Comparison of ENCODE assay signal across 7 mouse cellular contexts in the genomic region with DNA sequence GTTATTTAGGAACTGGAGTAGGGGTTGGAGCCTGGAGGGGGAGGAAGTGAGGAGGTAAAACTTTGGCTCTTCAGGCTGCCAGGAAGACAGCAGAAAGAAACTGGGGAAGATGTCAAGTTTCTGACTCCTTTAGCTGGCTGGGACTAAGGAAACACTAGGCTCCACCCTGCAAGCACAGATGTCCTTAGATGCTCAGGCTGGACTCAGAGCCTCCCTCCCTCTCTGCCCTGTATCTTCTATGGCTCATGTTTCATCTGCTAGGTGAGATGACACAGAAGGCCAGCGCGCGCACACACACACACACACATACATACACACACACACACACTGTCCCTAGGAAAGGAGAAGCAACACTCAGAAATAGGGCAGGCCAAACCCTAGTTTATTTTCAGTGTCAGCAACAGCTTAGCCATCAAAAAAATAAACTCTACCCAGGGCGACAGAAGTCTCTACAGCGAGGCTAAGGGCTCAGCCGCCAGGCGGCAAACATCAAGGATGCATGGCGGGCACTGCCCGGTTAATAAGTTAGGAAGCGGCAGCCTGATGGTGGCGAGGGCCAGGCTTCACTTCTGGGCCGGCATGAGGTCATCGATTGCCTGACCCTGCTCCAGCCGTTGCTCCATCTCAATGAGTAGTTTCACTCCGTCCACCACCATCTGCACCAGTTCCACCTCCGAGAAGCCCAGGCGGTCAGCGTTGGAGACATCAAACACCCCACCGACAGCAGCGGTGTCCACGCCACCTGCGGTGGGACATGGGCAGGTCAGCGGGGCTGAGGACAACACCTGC. TPM values are rescaled to one million over a fixed set of nuclear protein-coding genes. Genes with fewer than 3 reads are reported as not detected.
DNase-seq lines count a peak whose midpoint lies in the region; ATAC-seq and TF ChIP-seq lines count a peak whose summit lies in the region.

No protein-coding gene starts in this region.

- no peak for TF ChIP-seq CTCF in spleen, adult 2 months (IDR thresholded peaks at IDR 0.05; ENCODE audit: extremely low read depth, insufficient read depth, insufficient read length, insufficient replicate concordance)

- H3K27ac ChIP-seq in spleen, adult 2 months (ENCODE audit: insufficient read depth, low read length): peak overlapping the region; percentile 18; the same call in 1 of the 2 replicates
- peak overlapping the region; percentile 72 for H3K27ac ChIP-seq in forebrain, embryonic 11.5 days (ENCODE audit: low read depth, low read length)
- peak overlapping the region; percentile 97 for H3K27ac ChIP-seq in hindbrain, embryonic 13.5 days
- peak overlapping the region; percentile 91 for H3K27ac ChIP-seq in lung, embryonic 16.5 days (ENCODE audit: low read length)
- peak overlapping the region; percentile 89 for H3K27ac ChIP-seq in stomach, embryonic 15.5 days

- 80% methylated on average over 23 of the region's 23 CpGs for WGBS in spleen, adult 2 months
- 63% methylated on average over 23 of the region's 23 CpGs for WGBS in forebrain, embryonic 11.5 days
- 37% methylated on average over 23 of the region's 23 CpGs for WGBS in hindbrain, embryonic 13.5 days
- WGBS in lung, embryonic 16.5 days: 54% methylated on average over 23 of the region's 23 CpGs
- WGBS in stomach, embryonic 15.5 days: 54% methylated on average over 23 of the region's 23 CpGs

- TF ChIP-seq POLR2A in spleen, adult 2 months (IDR thresholded peaks at IDR 0.05; ENCODE audit: low read depth, low read length): no peak

- no peak for ATAC-seq in forebrain, embryonic 11.5 days (replicated peaks; ENCODE audit: low FRiP score)
- no peak for ATAC-seq in hindbrain, embryonic 13.5 days (ENCODE audit: low FRiP score)
- ATAC-seq in lung, embryonic 16.5 days (ENCODE audit: low read depth): peak; percentile 7; the same call in 1 of the 2 replicates
- ATAC-seq in stomach, embryonic 15.5 days (ENCODE audit: insufficient read depth, low FRiP score, low read depth): no peak

- peaks cover 11% of the 10 kb centered on the region for H3K4me1 ChIP-seq in spleen, adult 2 months (ENCODE audit: control insufficient read depth, insufficient read depth, insufficient read length)
- peaks cover 16% of the 10 kb centered on the region for H3K4me1 ChIP-seq in forebrain, embryonic 11.5 days (replicated peaks; ENCODE audit: control insufficient read depth, insufficient read depth, low read length)
- H3K4me1 ChIP-seq in hindbrain, embryonic 13.5 days (replicated peaks): peaks cover 39% of the 10 kb centered on the region
- peaks cover 57% of the 10 kb centered on the region for H3K4me1 ChIP-seq in lung, embryonic 16.5 days (replicated peaks; ENCODE audit: control insufficient read depth, insufficient read depth, low read length)
- peaks cover 58% of the 10 kb centered on the region for H3K4me1 ChIP-seq in stomach, embryonic 15.5 days

- peak overlapping the region; percentile 93 for H3K9ac ChIP-seq in forebrain, embryonic 11.5 days (ENCODE audit: low read length)
- peak overlapping the region; percentile 99 for H3K9ac ChIP-seq in hindbrain, embryonic 13.5 days
- H3K9ac ChIP-seq in lung, embryonic 16.5 days (ENCODE audit: low read length): peak overlapping the region; percentile 66
- H3K9ac ChIP-seq in stomach, embryonic 15.5 days: no peak overlapping the region

- no peak overlapping the region for H3K4me3 ChIP-seq in spleen, adult 2 months (ENCODE audit: extremely low read depth, insufficient read depth, insufficient read length)
- peak overlapping the region; percentile 91 for H3K4me3 ChIP-seq in forebrain, embryonic 11.5 days (ENCODE audit: low read depth, low read length)
- H3K4me3 ChIP-seq in hindbrain, embryonic 13.5 days: peak overlapping the region; percentile 91
- H3K4me3 ChIP-seq in lung, embryonic 16.5 days (ENCODE audit: low read length): no peak overlapping the region; the same call in 1 of the 2 replicates
- peak overlapping the region; percentile 61 for H3K4me3 ChIP-seq in stomach, embryonic 15.5 days (replicated peaks)

- peak overlapping the region; percentile 93 for H3K4me2 ChIP-seq in forebrain, embryonic 11.5 days (ENCODE audit: low read depth, low read length, severe bottlenecking)
- H3K4me2 ChIP-seq in hindbrain, embryonic 13.5 days: peak overlapping the region; percentile 95
- peak overlapping the region; percentile 55 for H3K4me2 ChIP-seq in lung, embryonic 16.5 days (ENCODE audit: low read depth, low read length)
- peak overlapping the region; percentile 96 for H3K4me2 ChIP-seq in stomach, embryonic 15.5 days

- DNase-seq in spleen, adult 2 months (ENCODE audit: low read depth in 1 of 2, low spot score in 2 of 2): no peak
- no peak for DNase-seq in spleen, postnatal 4 days (ENCODE audit: low spot score in 2 of 2)
- no peak for DNase-seq in forebrain, embryonic 11.5 days (ENCODE audit: low spot score)
- no peak for DNase-seq in spleen, postnatal 36 days (ENCODE audit: low spot score in 2 of 2)

- H3K9me3 ChIP-seq in forebrain, embryonic 11.5 days (ENCODE audit: control insufficient read depth, low read length): no peaks in the 10 kb centered on the region
- no peaks in the 10 kb centered on the region for H3K9me3 ChIP-seq in hindbrain, embryonic 13.5 days
- H3K9me3 ChIP-seq in lung, embryonic 16.5 days (ENCODE audit: control insufficient read depth, low read length): no peaks in the 10 kb centered on the region
- no peaks in the 10 kb centered on the region for H3K9me3 ChIP-seq in stomach, embryonic 15.5 days

- H3K27me3 ChIP-seq in spleen, adult 2 months (ENCODE audit: control insufficient read depth, insufficient read depth, low read length): peaks cover 9% of the 10 kb centered on the region
- peaks cover 4% of the 10 kb centered on the region for H3K27me3 ChIP-seq in forebrain, embryonic 11.5 days (ENCODE audit: control insufficient read depth, insufficient read depth, low read length)
- peaks cover 5% of the 10 kb centered on the region for H3K27me3 ChIP-seq in hindbrain, embryonic 13.5 days
- H3K27me3 ChIP-seq in lung, embryonic 16.5 days (ENCODE audit: control insufficient read depth, insufficient read depth, low read depth, low read length): peaks cover 36% of the 10 kb centered on the region
- peaks cover 28% of the 10 kb centered on the region for H3K27me3 ChIP-seq in stomach, embryonic 15.5 days (replicated peaks)

- H3K36me3 ChIP-seq in spleen, adult 2 months (ENCODE audit: control insufficient read depth, insufficient read depth, low read length): no peaks in the 10 kb centered on the region
- peaks cover 4% of the 10 kb centered on the region for H3K36me3 ChIP-seq in forebrain, embryonic 11.5 days (ENCODE audit: control insufficient read depth, insufficient read depth, low read length)
- H3K36me3 ChIP-seq in hindbrain, embryonic 13.5 days: peaks cover 30% of the 10 kb centered on the region
- no peaks in the 10 kb centered on the region for H3K36me3 ChIP-seq in lung, embryonic 16.5 days (ENCODE audit: control insufficient read depth, insufficient read depth, low read length)
- H3K36me3 ChIP-seq in stomach, embryonic 15.5 days: no peaks in the 10 kb centered on the region

RNA-seq across cellular contexts. Expression of a gene that starts 2.9 kb away (rescaled TPM):
- 139 and 197 TPM in 2 replicates for polyA plus RNA-seq in spleen, adult 2 months (2012; rRNA removed)
- polyA plus RNA-seq in forebrain, embryonic 11.5 days (2014; fragmentation: Nextera tagmentation; extraction: Ambion mirVana): 2,325 and 2,523 TPM in 2 replicates
- 1,675 and 1,703 TPM in 2 replicates for polyA plus RNA-seq in hindbrain, embryonic 13.5 days (2015; fragmentation: Nextera tagmentation; extraction: Ambion mirVana)
- 210 and 218 TPM in 2 replicates for polyA plus RNA-seq in lung, embryonic 16.5 days (2015; fragmentation: Nextera tagmentation; extraction: Ambion mirVana)
- 607 and 634 TPM in 2 replicates for polyA plus RNA-seq in stomach, embryonic 15.5 days (2015; fragmentation: Nextera tagmentation; extraction: Ambion mirVana)

RNA-seq across cellular contexts. Expression of a gene that starts 8.7 kb away (rescaled TPM):
- 40.6 and 48.1 TPM in 2 replicates for polyA plus RNA-seq in spleen, adult 2 months (2012; rRNA removed)
- polyA plus RNA-seq in forebrain, embryonic 11.5 days (2014; fragmentation: Nextera tagmentation; extraction: Ambion mirVana): 12.9 and 15.6 TPM in 2 replicates
- 8.6 and 9.3 TPM in 2 replicates for polyA plus RNA-seq in hindbrain, embryonic 13.5 days (2015; fragmentation: Nextera tagmentation; extraction: Ambion mirVana)
- 7.0 and 7.2 TPM in 2 replicates for polyA plus RNA-seq in lung, embryonic 16.5 days (2015; fragmentation: Nextera tagmentation; extraction: Ambion mirVana)
- 14.6 TPM in 2 replicates for polyA plus RNA-seq in stomach, embryonic 15.5 days (2015; fragmentation: Nextera tagmentation; extraction: Ambion mirVana)

RNA-seq across cellular contexts. Expression of a gene that starts 43.9 kb away (rescaled TPM):
- polyA plus RNA-seq in spleen, adult 2 months (2012; rRNA removed): 6.2 and 7.7 TPM in 2 replicates
- 65.2 and 67.7 TPM in 2 replicates for polyA plus RNA-seq in forebrain, embryonic 11.5 days (2014; fragmentation: Nextera tagmentation; extraction: Ambion mirVana)
- 65.3 and 67.9 TPM in 2 replicates for polyA plus RNA-seq in hindbrain, embryonic 13.5 days (2015; fragmentation: Nextera tagmentation; extraction: Ambion mirVana)
- polyA plus RNA-seq in lung, embryonic 16.5 days (2015; fragmentation: Nextera tagmentation; extraction: Ambion mirVana): 50.2 and 50.7 TPM in 2 replicates
- polyA plus RNA-seq in stomach, embryonic 15.5 days (2015; fragmentation: Nextera tagmentation; extraction: Ambion mirVana): 49.5 and 50.9 TPM in 2 replicates

RNA-seq across cellular contexts. Expression of a gene that starts 43.9 kb away (rescaled TPM):
- 22.2 and 33.3 TPM in 2 replicates for polyA plus RNA-seq in spleen, adult 2 months (2012; rRNA removed)
- 55.4 and 55.5 TPM in 2 replicates for polyA plus RNA-seq in forebrain, embryonic 11.5 days (2014; fragmentation: Nextera tagmentation; extraction: Ambion mirVana)
- polyA plus RNA-seq in hindbrain, embryonic 13.5 days (2015; fragmentation: Nextera tagmentation; extraction: Ambion mirVana): 55.1 and 62.1 TPM in 2 replicates
- polyA plus RNA-seq in lung, embryonic 16.5 days (2015; fragmentation: Nextera tagmentation; extraction: Ambion mirVana): 45.7 and 47.0 TPM in 2 replicates
- 46.4 and 51.3 TPM in 2 replicates for polyA plus RNA-seq in stomach, embryonic 15.5 days (2015; fragmentation: Nextera tagmentation; extraction: Ambion mirVana)

Comparison
In these comparisons a context has a peak if more than half of its experiments do, and no peak if none do; other contexts are left out.
1. H3K27ac ChIP-seq: peak in every context shown above with its lines; median percentile 97 in hindbrain, embryonic 13.5 days; 91 in lung, embryonic 16.5 days; 89 in stomach, embryonic 15.5 days; 72 in forebrain, embryonic 11.5 days; 18 in spleen, adult 2 months.
2. H3K4me3 ChIP-seq: peak in forebrain, embryonic 11.5 days (single experiment), hindbrain, embryonic 13.5 days (single experiment) and stomach, embryonic 15.5 days (single experiment); none in spleen, adult 2 months (single experiment) and lung, embryonic 16.5 days (single experiment).
3. Peak in every context shown above with its lines, with median percentiles within 50 percentile points of each other: H3K4me2 ChIP-seq.